Mouse (Mus musculus): ENCODE measurements at regions not wholly inside any gene's neighbourhood (a gene's known extent, or its start where the extent isn't known, plus 50 kb on each side); places are given as distances from the start of the nearest gene placed in this dataset.
"Not testable (repeated sequence)": the region's sequence is repeated elsewhere in the genome, so short reads cannot be mapped to it uniquely, and the experiment has no call there.

- DNase-seq (ENCODE audit: low read depth in 2 of 2, low spot score in 2 of 2), result no peak
Observed at GRCm38 (mm10) chr5:148657936-148658640, 105.5 kb upstream of the Ubl3 start.

- DNase-seq (ENCODE audit: low read depth in 2 of 2, low spot score in 2 of 2), result no peak
Observed at GRCm38 (mm10) chr5:148652525-148653243, 100.1 kb upstream of the Ubl3 start.

- DNase-seq (ENCODE audit: low read depth in 2 of 2, low spot score in 2 of 2), result no peak
Observed at GRCm38 (mm10) chr5:148651736-148652135, 99.1 kb upstream of the Ubl3 start.

- not testable (repeated sequence) for DNase-seq (ENCODE audit: low read depth in 2 of 2, low spot score in 2 of 2)
Observed at GRCm38 (mm10) chr5:148649573-148649972, 97.0 kb upstream of the Ubl3 start.

- no peak for DNase-seq (ENCODE audit: low read depth in 2 of 2, low spot score in 2 of 2)
Observed at GRCm38 (mm10) chr5:148649123-148649522, 96.5 kb upstream of the Ubl3 start.

- DNase-seq (ENCODE audit: low read depth in 2 of 2, low spot score in 2 of 2), result no peak
Observed at GRCm38 (mm10) chr5:148647644-148648043, 95.1 kb upstream of the Ubl3 start.

GRCm38 (mm10) chr5:148645772-148646171 lies 93.2 kb upstream of the Ubl3 start:
- DNase-seq (ENCODE audit: low read depth in 2 of 2, low spot score in 2 of 2), result no peak

- DNase-seq (ENCODE audit: low read depth in 2 of 2, low spot score in 2 of 2), result no peak
Observed at GRCm38 (mm10) chr5:148645191-148645681, 92.6 kb upstream of the Ubl3 start.

GRCm38 (mm10) chr5:148644345-148644744 lies 91.8 kb upstream of the Ubl3 start:
- DNase-seq (ENCODE audit: low read depth in 2 of 2, low spot score in 2 of 2), result no peak

GRCm38 (mm10) chr5:148641652-148642395 lies 89.2 kb upstream of the Ubl3 start:
- no peak for DNase-seq (ENCODE audit: low read depth in 2 of 2, low spot score in 2 of 2)

GRCm38 (mm10) chr5:148640523-148640922 lies 87.9 kb upstream of the Ubl3 start:
- DNase-seq (ENCODE audit: low read depth in 2 of 2, low spot score in 2 of 2), result no peak

GRCm38 (mm10) chr5:148634919-148635356 lies 82.3 kb upstream of the Ubl3 start:
- no peak for DNase-seq (ENCODE audit: low read depth in 2 of 2, low spot score in 2 of 2)

- no peak for DNase-seq (ENCODE audit: low read depth in 2 of 2, low spot score in 2 of 2)
Observed at GRCm38 (mm10) chr5:148633999-148634398, 81.4 kb upstream of the Ubl3 start.

- no peak for DNase-seq (ENCODE audit: low read depth in 2 of 2, low spot score in 2 of 2)
Observed at GRCm38 (mm10) chr5:148633331-148633730, 80.7 kb upstream of the Ubl3 start.

GRCm38 (mm10) chr5:148632516-148633170 lies 80.1 kb upstream of the Ubl3 start:
- DNase-seq (ENCODE audit: low read depth in 2 of 2, low spot score in 2 of 2), result no peak

- no peak for DNase-seq (ENCODE audit: low read depth in 2 of 2, low spot score in 2 of 2)
Observed at GRCm38 (mm10) chr5:148631566-148631965, 79.0 kb upstream of the Ubl3 start.

GRCm38 (mm10) chr5:148626014-148626413 lies 73.4 kb upstream of the Ubl3 start:
- DNase-seq (ENCODE audit: low read depth in 2 of 2, low spot score in 2 of 2), result no peak

- DNase-seq (ENCODE audit: low read depth in 2 of 2, low spot score in 2 of 2), result no peak
Observed at GRCm38 (mm10) chr5:148624649-148625405, 72.2 kb upstream of the Ubl3 start.

GRCm38 (mm10) chr5:148620895-148621786 lies 68.6 kb upstream of the Ubl3 start:
- no peak for DNase-seq (ENCODE audit: low read depth in 2 of 2, low spot score in 2 of 2)
